Mouse (Mus musculus): ENCODE results near the gene Prpf31. TPM values are rescaled to one million over a fixed set of nuclear protein-coding genes. Genes with fewer than 3 reads are reported as not detected.
A peak's percentile ranks its signal among the peaks of the same experiment; 100 is the strongest.

The Prpf31 gene
- 20.8 and 24.9 TPM in 2 replicates for polyA plus RNA-seq (2015; fragmentation: Nextera tagmentation; extraction: Ambion mirVana)

GRCm38 (mm10) chr7:3629543-3630477 is at the start of gene Prpf31, which contains the start of gene Tfpt:
Prpf31 (plus strand) TSS chr7:3629985.
Tfpt (minus strand) TSS chr7:3629929.
- Histone ChIP-seq H3K9ac (replicated peaks) (peak within 1 kb of the TSS; percentile 77), H3K36me3 (replicated peaks; ENCODE audit: insufficient read depth, low read length) (peaks cover 17% of the 10 kb centered on the region), H3K9me3 (ENCODE audit: low read length) (no peaks in the 10 kb centered on the region), H3K4me3 (ENCODE audit: low read depth, low read length) (peak within 1 kb of the TSS; percentile 73), H3K27ac (ENCODE audit: low read depth) (peak within 1 kb of the TSS; percentile 93), H3K4me2 (ENCODE audit: low read depth, low read length) (peak within 1 kb of the TSS; percentile 83), H3K4me1 (ENCODE audit: insufficient read depth) (peaks cover 14% of the 10 kb centered on the region), H3K27me3 (ENCODE audit: insufficient read depth, low read length) (no peaks in the 10 kb centered on the region)
- 1% methylated on average over 47 of the region's 47 CpGs for WGBS (ENCODE audit: insufficient replicate concordance)
- DNase-seq, result peak; percentile 92
- no peak for TF ChIP-seq CTCF (IDR thresholded peaks at IDR 0.05; ENCODE audit: low read depth)
- TF ChIP-seq EP300 (IDR thresholded peaks at IDR 0.05; ENCODE audit: low read depth), result peak; percentile 88
- peak; percentile 94 for ATAC-seq

DNA sequence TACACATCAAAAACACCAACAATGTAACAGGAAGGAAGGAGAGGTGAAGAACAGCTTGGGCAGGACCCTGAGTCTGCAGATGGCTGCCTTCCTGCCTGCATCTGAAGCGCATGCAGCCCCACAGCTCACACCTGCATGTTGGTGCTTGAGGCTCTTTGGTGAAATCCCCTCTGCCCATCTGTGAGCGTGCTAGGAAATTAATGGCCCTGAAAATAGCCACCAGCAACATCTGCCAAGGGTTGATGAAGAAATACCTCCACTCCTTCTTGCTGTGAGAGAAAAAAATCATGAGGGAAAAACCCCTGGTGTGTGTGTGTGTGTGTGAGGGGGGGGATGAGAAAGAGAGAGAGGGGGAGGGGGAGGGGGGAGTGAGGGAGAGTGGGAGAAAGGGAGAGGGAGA is 49.8 kb upstream of the Prpf31 start:
- no peaks in the 10 kb centered on the region for H3K27me3 ChIP-seq (ENCODE audit: insufficient read depth, low read length)
- H3K36me3 ChIP-seq (replicated peaks; ENCODE audit: insufficient read depth, low read length), result no peaks in the 10 kb centered on the region
- ATAC-seq (no peak), DNase-seq (no peak)
- no peak overlapping the region for H3K4me3 ChIP-seq (ENCODE audit: low read depth, low read length)
- 65% methylated on average over 2 of the region's 2 CpGs for WGBS (ENCODE audit: insufficient replicate concordance)
- H3K27ac ChIP-seq (ENCODE audit: low read depth), result no peak overlapping the region
- no peak overlapping the region for H3K4me2 ChIP-seq (ENCODE audit: low read depth, low read length)
- no peaks in the 10 kb centered on the region for H3K4me1 ChIP-seq (ENCODE audit: insufficient read depth)
- no peak for TF ChIP-seq CTCF (IDR thresholded peaks at IDR 0.05; ENCODE audit: low read depth)
- TF ChIP-seq EP300 (IDR thresholded peaks at IDR 0.05; ENCODE audit: low read depth), result no peak
- H3K9me3 ChIP-seq (ENCODE audit: low read length), result no peaks in the 10 kb centered on the region
- H3K9ac ChIP-seq (replicated peaks), result no peak overlapping the region

DNA sequence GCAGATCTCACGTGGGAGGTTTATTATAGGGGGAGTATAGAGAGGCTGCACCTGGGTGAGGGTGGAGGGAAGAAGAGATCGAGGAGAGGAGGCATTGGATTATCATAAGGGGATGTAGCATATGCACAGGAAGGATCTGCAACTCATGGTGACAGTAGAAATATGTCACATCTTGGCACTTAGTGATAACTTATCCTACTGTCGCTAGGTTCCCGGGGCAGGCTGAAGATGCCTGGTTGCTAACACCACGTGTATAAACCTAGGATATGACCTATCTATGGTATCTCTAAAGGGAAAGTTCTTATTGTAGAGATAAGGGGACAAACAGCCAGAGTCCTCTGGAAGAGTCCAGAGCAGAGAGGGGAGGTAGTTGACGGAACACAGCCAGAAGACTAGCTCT is 44.0 kb upstream of the Prpf31 start:
- Histone ChIP-seq H3K9ac (replicated peaks) (no peak overlapping the region), H3K9me3 (ENCODE audit: low read length) (no peaks in the 10 kb centered on the region), H3K36me3 (replicated peaks; ENCODE audit: insufficient read depth, low read length) (no peaks in the 10 kb centered on the region), H3K4me1 (ENCODE audit: insufficient read depth) (no peaks in the 10 kb centered on the region), H3K4me2 (ENCODE audit: low read depth, low read length) (no peak overlapping the region), H3K4me3 (ENCODE audit: low read depth, low read length) (no peak overlapping the region), H3K27me3 (ENCODE audit: insufficient read depth, low read length) (no peaks in the 10 kb centered on the region), H3K27ac (ENCODE audit: low read depth) (no peak overlapping the region)
- ATAC-seq (no peak), DNase-seq (no peak)
- no peak for TF ChIP-seq EP300 (IDR thresholded peaks at IDR 0.05; ENCODE audit: low read depth)
- TF ChIP-seq CTCF (IDR thresholded peaks at IDR 0.05; ENCODE audit: low read depth), result no peak
- 19% methylated on average over 6 of the region's 6 CpGs for WGBS (ENCODE audit: insufficient replicate concordance)

DNA sequence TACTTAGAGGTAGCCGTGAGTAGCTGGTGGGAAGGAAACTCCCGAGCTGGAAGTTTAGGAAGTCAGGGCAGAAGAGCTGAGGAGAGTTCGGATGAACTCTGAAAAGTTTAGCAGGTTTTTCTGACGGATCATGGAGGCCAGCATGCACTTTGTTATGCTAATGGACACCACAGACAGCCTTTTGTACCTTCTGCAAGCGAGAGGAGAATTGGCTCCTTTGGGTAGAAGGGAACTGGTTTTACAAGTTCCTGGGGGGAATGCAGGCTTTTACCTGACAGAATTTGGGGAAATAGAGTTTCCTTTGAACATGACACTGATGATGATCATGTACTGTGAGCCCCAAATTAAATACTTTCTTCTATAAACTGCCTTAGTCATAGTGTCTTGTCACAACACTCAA is 43.5 kb upstream of the Prpf31 start:
- no peak overlapping the region for H3K9ac ChIP-seq (replicated peaks)
- H3K27me3 ChIP-seq (ENCODE audit: insufficient read depth, low read length), result no peaks in the 10 kb centered on the region
- H3K27ac ChIP-seq (ENCODE audit: low read depth), result no peak overlapping the region
- H3K4me1 ChIP-seq (ENCODE audit: insufficient read depth), result no peaks in the 10 kb centered on the region
- no peak overlapping the region for H3K4me3 ChIP-seq (ENCODE audit: low read depth, low read length)
- ATAC-seq, result no peak
- WGBS (ENCODE audit: insufficient replicate concordance), result 14% methylated on average over 5 of the region's 5 CpGs
- H3K9me3 ChIP-seq (ENCODE audit: low read length), result no peaks in the 10 kb centered on the region
- H3K36me3 ChIP-seq (replicated peaks; ENCODE audit: insufficient read depth, low read length), result no peaks in the 10 kb centered on the region
- no peak for DNase-seq
- H3K4me2 ChIP-seq (ENCODE audit: low read depth, low read length), result no peak overlapping the region
- TF ChIP-seq CTCF (IDR thresholded peaks at IDR 0.05; ENCODE audit: low read depth) (no peak), EP300 (IDR thresholded peaks at IDR 0.05; ENCODE audit: low read depth) (no peak)

DNA sequence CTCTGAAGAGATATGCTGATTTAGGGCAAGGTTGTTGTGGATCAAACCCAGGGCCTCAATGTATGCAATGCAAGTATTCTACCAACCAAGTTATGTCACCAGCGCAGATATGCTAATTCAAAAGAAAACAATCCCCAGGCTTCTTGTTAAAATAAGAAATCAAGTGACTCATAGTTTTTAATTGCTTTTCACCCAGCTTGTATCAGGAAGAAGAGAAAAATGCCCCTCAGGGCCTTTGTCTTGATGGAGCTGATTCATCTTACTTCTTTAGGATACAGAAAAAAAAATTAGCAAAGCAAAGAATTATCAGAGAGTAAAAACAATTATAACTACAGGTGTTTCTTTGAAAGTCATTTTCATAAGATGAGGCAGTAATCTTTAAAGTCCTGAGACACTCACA is 42.5 kb upstream of the Prpf31 start:
- H3K4me1 ChIP-seq (ENCODE audit: insufficient read depth), result no peaks in the 10 kb centered on the region
- ATAC-seq (no peak), DNase-seq (no peak)
- WGBS (ENCODE audit: insufficient replicate concordance), result 64% methylated on average over 1 of the region's 1 CpGs
- H3K36me3 ChIP-seq (replicated peaks; ENCODE audit: insufficient read depth, low read length), result no peaks in the 10 kb centered on the region
- no peak for TF ChIP-seq EP300 (IDR thresholded peaks at IDR 0.05; ENCODE audit: low read depth)
- no peak for TF ChIP-seq CTCF (IDR thresholded peaks at IDR 0.05; ENCODE audit: low read depth)
- no peak overlapping the region for H3K4me3 ChIP-seq (ENCODE audit: low read depth, low read length)
- H3K4me2 ChIP-seq (ENCODE audit: low read depth, low read length), result no peak overlapping the region
- H3K9ac ChIP-seq (replicated peaks), result no peak overlapping the region
- H3K9me3 ChIP-seq (ENCODE audit: low read length), result no peaks in the 10 kb centered on the region
- no peaks in the 10 kb centered on the region for H3K27me3 ChIP-seq (ENCODE audit: insufficient read depth, low read length)
- no peak overlapping the region for H3K27ac ChIP-seq (ENCODE audit: low read depth)

DNA sequence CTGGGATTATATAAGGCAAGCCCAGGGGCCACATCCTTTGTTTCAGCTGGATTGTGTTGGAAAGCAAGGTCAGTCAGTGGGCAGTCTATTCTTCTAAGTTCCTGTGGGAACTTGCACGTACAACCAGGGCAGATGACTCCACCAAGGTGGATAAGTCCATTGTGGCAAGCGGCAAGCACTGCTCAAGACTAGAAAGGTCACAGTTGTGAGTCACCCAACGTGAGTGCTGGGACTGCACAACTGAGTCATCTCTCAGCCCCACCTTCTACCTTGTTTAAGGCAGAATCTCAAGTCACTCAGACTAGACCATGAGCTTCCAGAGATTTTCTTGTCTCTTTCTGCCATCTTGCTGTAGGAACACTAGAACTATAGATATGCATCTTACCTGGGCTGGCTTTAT is 39.2 kb upstream of the Prpf31 start:
- DNase-seq (no peak), ATAC-seq (no peak)
- 67% methylated on average over 3 of the region's 3 CpGs for WGBS (ENCODE audit: insufficient replicate concordance)
- Histone ChIP-seq H3K4me2 (ENCODE audit: low read depth, low read length) (no peak overlapping the region), H3K27me3 (ENCODE audit: insufficient read depth, low read length) (no peaks in the 10 kb centered on the region), H3K9me3 (ENCODE audit: low read length) (no peaks in the 10 kb centered on the region), H3K4me1 (ENCODE audit: insufficient read depth) (no peaks in the 10 kb centered on the region), H3K27ac (ENCODE audit: low read depth) (no peak overlapping the region), H3K9ac (replicated peaks) (no peak overlapping the region), H3K4me3 (ENCODE audit: low read depth, low read length) (no peak overlapping the region), H3K36me3 (replicated peaks; ENCODE audit: insufficient read depth, low read length) (no peaks in the 10 kb centered on the region)
- TF ChIP-seq EP300 (IDR thresholded peaks at IDR 0.05; ENCODE audit: low read depth) (no peak), CTCF (IDR thresholded peaks at IDR 0.05; ENCODE audit: low read depth) (no peak)
